Mouse (Mus musculus): ENCODE results near the gene Baz2b.
"Not testable (repeated sequence)": the region's sequence is repeated elsewhere in the genome, so short reads cannot be mapped to it uniquely, and the experiment has no call there.

The Baz2b gene

DNA sequence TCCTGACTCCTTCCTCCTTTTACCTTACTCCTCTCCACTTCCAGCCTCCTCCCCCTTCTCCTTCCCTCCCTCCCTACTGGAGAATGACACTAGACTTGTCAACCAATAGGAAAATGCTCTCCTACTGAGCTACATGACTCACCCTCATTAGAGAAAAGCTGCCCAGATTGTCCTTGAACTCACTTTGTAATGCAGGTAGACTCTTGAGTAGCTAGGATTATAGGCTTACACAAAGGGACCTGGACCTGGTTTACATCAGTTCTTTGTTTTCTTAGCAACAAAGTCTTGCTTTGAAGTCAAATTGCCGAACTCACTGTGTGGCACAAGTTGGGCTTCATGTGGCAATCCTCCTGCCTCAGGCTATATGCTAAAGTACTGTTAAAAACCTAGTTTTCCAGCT is 12.8 kb downstream of the Baz2b start:
- DNase-seq, result no peak

GRCm38 (mm10) chr2:60181696-60182095 is 27.9 kb downstream of the Baz2b start:
- no peak for DNase-seq

DNA sequence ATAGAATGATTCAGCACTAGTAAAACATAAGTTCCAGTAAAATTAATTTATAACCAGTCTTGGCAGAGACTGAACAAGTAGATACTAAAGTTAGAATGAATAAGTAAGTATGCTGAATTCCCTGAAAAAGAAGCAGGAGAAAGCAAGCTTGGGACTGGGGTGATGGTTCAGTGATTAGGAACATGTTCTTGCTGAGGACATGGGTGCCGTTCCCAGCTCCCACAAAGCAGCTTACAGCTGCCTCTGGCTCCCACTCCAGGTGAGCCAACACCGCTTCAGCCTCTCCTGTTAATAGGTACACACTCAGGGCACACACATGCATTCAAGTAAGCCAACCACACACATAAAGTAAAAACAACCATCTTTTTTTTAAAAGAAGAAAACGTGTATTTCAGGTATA is 32.1 kb downstream of the Baz2b start:
- DNase-seq, result peak; percentile 29

DNA sequence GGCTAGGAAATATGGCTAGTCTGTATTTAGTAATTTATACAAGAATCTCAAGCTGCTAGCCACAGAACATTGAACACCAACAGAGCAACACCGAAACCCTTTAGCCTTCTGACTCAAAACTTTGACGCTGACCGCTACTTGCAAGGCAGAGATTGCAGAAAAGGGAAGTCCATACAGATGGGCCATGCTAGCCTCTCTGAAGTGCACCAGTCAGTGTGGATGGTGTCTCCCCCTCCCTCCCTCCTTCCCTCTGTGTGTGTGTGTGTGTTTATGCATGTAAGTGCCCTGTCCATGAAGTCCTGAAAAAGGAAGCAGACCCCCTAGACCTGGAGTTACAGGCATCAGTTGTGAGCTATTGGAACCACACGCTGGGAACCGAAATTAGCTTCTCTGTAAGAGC is 33.6 kb downstream of the Baz2b start:
- no peak for DNase-seq

DNA sequence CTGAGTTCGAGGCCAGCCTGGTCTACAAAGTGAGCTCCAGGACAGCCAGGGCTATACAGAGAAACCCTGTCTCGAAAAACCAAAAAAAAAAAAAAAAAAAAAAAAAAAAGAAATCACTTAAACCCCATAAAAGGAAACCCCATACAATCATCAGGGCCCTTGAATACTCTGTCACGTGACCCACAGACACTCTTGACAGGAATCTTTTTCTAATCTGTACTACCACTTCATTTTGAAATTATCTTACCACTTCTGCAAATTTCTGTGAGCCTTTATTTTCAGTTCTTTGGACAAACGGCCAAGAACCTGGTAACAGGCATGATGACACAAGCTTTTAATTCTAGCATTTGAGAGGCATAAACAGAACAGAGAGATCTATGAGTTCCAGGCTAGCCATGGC is 34.6 kb downstream of the Baz2b start:
- no peak for DNase-seq

DNA sequence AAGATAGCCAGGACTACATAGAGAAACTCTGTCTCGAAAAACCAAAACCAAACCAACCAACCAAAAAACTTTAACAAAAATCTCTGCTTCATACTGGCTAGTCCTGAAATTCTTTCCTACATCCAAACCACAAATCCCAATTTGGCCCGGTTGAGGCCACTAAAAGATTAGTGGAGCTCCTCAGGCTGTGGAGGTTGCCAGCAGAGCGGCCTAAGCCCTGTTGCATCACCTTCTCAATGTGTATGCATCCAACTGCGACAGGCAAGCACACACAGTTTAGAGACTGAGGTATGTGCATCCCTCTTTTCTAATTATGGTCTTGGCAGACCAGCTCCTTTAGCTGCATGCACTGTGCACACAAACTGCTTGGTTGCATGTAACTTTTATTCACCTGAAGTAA is 36.0 kb downstream of the Baz2b start:
- DNase-seq, result no peak

DNA sequence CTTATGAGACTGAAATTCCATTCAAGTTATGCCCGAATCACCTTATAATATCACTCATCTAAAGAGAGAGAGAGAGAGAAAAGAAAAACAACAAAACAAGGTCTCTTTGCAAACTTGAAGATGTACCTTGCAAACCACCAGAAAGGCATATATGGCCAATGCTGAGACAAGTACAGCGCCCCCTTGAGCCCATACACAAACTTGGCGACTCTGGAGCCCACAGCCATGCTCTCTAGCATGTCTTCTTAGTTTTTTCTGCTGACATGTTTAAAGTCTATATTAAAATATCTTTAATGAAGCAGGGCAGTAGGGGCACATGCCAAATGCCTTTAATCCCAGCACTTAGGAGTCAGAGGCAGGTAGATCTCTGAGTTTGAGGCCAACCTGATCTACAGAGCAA is 36.4 kb downstream of the Baz2b start:
- no peak for DNase-seq

GRCm38 (mm10) chr2:60172531-60172914 is 37.1 kb downstream of the Baz2b start:
- DNase-seq, result no peak

- peak; percentile 52 for DNase-seq
Observed at GRCm38 (mm10) chr2:60171786-60172530, 37.7 kb downstream of the Baz2b start.

DNA sequence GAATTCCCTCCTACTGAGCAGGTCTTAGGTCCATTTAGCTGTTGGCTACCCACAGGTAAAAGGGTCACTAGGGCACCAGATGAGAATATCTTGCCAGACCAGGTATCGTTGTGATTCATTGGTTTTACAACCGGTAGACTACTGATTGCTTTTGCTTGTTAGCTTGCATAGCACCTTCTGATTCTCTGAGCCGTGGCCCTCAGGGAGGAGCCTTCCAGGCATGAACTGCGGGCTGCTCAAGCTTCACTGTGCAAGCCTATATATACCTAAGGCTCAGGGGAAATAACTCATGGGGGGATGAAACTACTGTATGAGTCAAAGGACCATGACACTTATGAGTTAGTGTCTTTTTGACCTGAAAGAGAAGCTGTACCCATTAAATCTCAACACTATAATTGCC is 42.8 kb downstream of the Baz2b start:
- no peak for DNase-seq

DNA sequence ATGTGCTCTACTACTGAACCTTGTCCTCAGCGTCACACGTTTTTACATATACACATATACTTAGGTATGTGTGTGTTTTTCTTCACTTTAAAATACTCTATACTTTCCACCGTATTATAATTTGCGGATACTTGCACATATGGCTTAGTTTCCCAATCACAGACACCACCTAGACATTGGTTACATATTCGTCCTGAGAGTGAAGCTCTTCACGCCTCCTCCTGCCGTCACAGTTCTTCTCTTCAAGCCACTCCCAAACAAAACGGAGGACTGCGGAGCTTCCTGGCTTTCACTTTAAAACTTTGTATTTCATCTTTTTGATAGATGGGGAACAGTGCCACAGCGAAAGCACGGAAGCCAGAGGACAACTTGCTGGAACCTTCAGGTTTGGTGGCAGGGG is 44.0 kb downstream of the Baz2b start:
- no peak for DNase-seq

GRCm38 (mm10) chr2:60163744-60164143 is 45.9 kb downstream of the Baz2b start:
- DNase-seq, result no peak

DNA sequence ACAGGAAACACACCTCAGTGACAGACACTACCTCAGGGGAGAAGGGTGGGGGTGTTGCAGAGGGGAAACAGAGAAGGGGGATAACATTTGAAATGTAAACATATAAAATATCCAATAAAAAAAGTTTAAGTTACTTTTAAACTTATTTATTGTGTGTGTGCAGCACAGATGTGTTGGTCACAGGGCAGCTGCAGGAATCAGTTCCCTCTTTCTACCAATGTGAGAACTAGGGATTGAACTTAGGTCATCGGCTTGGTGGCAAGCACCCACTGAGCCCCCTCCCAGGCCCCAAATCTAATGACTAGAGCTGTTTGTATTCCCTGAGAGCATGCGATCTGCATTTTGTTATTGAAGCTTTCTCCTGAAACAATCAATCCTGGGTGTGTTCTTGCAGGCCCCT is 57.2 kb downstream of the Baz2b start:
- no peak for DNase-seq

- DNase-seq, result no peak
Observed at GRCm38 (mm10) chr2:60148651-60149050, 61.0 kb downstream of the Baz2b start.

DNA sequence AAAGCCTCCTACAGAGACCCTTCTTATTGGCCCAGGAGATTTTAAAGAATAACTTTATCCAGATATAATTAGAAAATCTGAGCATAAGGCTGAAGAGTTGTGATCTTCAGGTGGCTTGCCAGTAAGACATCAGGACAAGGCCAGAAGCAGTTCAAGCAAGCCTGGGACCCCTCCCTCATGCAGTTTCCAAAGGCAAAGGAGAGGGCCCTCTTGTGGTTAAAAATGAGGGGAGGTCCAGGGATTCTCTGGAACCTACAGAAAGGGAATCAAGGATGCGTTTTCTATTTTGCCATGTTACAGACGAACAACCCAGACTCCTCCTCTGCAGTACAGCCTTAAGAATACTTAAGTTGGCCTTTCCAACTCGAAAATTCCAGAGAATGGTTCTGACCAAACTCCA is 62.2 kb downstream of the Baz2b start:
- no peak for DNase-seq

DNA sequence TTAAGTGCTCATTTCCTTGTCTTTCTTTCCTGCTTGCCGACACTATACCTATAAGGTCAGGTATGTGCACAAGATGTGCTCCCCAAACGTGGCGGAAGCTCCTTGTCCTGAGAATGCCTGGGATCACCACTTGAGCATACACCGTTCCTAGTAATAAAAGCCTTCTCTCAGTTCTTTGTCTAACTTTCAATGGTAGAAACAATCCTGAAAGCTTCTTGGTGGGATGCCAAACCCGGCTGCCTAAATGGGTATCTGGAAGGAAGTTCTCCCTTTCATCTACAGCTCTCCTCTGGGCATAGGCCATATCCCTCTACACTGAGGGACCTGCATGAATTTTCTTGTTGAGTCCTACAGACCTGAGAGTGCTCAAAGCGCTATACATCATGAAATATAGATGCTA is 63.9 kb downstream of the Baz2b start:
- DNase-seq, result no peak

DNA sequence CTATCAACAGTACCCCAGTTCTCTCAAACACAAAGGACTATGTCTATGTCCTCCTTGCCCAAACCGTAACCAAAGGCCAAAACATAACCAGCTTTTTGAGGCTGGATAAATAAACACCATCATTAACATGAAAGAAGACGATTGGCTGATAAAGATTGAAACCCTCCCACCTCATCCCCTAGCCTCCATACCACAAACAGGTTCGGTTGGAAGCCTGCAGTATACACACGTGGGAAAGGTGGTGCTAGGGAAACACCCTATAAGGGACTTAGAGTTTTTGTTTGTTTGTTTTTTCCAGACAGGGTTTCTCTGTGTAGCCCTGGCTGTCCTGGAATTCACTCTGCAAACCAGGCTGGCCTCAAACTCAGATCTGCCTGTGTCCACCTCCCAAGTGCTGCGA is 66.3 kb downstream of the Baz2b start:
- no peak for DNase-seq

- DNase-seq, result no peak
Observed at GRCm38 (mm10) chr2:60142281-60142680, 67.4 kb downstream of the Baz2b start.

- DNase-seq, result no peak
Observed at GRCm38 (mm10) chr2:60138751-60139162, 70.9 kb downstream of the Baz2b start.

DNA sequence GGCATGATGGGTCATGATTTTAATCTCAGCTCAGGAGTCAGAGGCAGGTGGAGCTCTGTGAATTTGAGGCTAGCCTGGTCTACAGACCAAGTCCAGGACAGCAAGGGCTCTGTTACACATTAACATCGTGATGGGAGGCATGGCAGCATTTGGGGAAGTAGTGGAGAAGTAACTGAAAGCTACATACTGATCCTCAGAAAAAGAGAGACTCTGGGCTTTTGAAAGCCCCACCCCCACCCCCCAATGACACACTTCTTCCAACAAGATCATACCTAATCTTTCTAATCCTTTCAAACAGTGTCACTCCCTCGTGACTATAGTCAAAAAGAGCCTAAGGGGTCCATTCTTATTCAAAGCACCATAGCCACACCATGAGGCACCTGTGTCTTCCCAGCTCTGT is 73.8 kb downstream of the Baz2b start:
- no peak for DNase-seq

- DNase-seq, result not testable (repeated sequence)
Observed at GRCm38 (mm10) chr2:60134958-60135357, 74.7 kb downstream of the Baz2b start.

GRCm38 (mm10) chr2:60133072-60133471 is 76.6 kb downstream of the Baz2b start:
- no peak for DNase-seq

DNA sequence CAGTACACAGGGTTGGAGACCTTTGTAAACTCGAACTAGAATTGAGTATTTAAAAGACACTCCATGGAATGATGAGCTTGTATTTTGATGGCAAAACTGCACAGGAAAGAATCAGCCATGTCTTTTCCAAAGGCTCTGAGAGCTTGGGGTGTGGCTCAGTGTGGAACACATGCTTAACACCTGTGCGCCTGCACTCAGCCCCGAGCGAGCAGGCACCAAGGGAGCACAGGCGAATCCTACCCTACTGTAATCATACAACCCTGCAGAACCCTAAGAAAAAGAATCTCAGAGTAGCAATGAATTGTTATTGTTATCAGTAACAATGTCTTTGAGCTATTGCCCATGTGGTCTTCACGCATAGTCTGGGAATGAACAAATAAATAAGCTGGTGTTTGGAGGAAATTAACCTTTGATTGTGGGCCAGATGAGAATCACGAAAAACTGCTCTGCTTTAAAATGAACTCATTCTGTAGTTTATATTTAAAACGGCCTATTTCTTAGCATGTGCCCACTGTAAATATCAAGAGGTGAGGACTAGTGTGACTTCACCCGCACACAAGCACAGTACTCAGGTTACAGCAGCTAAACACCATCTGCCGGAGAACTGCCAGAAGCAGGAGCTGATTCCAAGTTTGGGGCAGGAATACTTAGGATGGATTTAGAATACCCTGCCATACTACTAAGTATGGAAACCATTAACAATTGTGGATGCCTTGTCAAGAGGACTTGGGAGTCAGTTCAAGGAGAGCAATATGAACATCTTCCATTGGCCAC is 77.2 kb downstream of the Baz2b start:
- DNase-seq, result no peak

GRCm38 (mm10) chr2:60128631-60129030 is 81.0 kb downstream of the Baz2b start:
- DNase-seq, result no peak

- DNase-seq, result peak; percentile 18
Observed at GRCm38 (mm10) chr2:60126831-60127230, 82.8 kb downstream of the Baz2b start.

Data from kidney, adult 18-20 months (tissue).